Comparison of ENCODE assay signal across 12 mouse cellular contexts in the genomic region with DNA sequence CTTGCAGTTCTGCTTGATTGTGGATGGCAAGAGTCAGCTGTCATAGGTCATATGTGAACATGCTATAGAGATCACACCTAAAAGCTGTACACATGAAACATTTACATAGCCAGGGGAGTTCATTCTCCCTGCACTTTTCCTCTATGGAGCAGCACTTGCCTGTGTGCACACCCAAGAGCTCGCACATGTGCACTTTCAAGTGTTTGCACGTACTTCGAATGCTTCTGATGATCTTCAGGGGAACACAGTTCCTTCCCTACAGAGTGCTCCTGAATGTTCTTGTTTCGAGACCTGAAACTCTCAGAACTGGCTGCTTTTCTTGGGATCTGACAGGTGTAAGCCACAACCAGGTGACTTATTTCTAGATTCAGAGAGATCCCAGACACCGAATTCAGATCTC. TPM values are rescaled to one million over a fixed set of nuclear protein-coding genes. Genes with fewer than 3 reads are reported as not detected.
"Had no signal": no experiment of that assay in that cellular context is flagged by ENCODE, and none has a peak within 500 bp of the region (broad histone marks: within the 10 kb centered on the region; RNA-seq: fewer than 3 reads in every experiment).

No protein-coding gene starts in this region.

RNA-seq across cellular contexts. Expression of a gene that starts 25.2 kb away (rescaled TPM):
- polyA plus RNA-seq: neural tube, embryonic 13.5 days; neural tube, embryonic 14.5 days; neural tube, embryonic 15.5 days; small intestine, adult 2 months; spleen, adult 2 months; stomach, embryonic 14.5 days; stomach, embryonic 15.5 days; stomach, embryonic 16.5 days; stomach, postnatal 0 days; thymus, adult 2 months; thymus, postnatal 0 days; urinary bladder, adult 2 months had no signal
